Mouse (Mus musculus) lung, adult 2 months (tissue): ENCODE data around the gene Dlx4.

ENCODE experiments used
- CTCF ChIP-seq: fragments of 200-500 bp; IDR thresholded peaks from 2 replicates; pipeline ENCODE4 v1.5.1; 2011; ENCODE audit warnings: mild to moderate bottlenecking, low read length, control low read depth; ENCODE audit not compliant: insufficient read depth
- POLR2A ChIP-seq: fragments of 200-500 bp; IDR thresholded peaks from 2 replicates; pipeline ENCODE4 v1.6.1; 2011; ENCODE audit warnings: low read depth, mild to moderate bottlenecking, control low read depth, low read length, borderline replicate concordance; ENCODE audit errors: extremely low read depth

DNA sequence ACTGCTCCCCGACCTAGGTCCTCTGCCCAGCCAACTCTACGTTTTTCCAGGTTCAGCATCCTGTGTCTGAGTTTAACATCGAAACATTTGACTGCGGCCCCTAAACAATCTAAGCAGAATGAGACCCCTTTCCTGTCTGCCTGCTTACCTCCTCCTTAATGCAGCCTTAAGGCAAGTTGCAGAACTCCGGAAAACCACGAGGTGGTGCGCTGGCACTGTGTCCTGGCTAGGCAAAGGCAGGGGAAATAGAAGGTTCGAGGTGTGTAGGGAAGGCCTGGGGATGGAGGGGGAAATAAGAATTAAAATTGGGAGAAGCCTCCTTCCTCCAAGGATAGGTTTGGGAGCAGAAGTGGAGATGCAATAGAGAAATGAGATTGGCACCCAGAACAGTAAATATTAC lies 27.6 kb downstream of the Dlx4 start:
- TF ChIP-seq CTCF (peak; percentile 92), POLR2A (no peak)
